Mouse (Mus musculus): ENCODE data around the gene Peak1.

GRCm38 (mm10) chr9:56200200-56200599 is 217.7 kb downstream of the Peak1 start:
- TF ChIP-seq CTCF (conservative IDR thresholded peaks at IDR 0.05 in 1 of 2, IDR thresholded peaks at IDR 0.05 in 1 of 2; ENCODE audit: low read depth in 2 of 2, low read length in 2 of 2) (no peak; a peak in 1 of 4 replicates), RAD21 (IDR thresholded peaks at IDR 0.05; ENCODE audit: low read depth, low read length) (no peak), NELFE (IDR thresholded peaks at IDR 0.05; ENCODE audit: low read depth, low read length) (no peak), ZKSCAN1 (IDR thresholded peaks at IDR 0.05; ENCODE audit: borderline replicate concordance, low read depth, low read length) (no peak)

All from CH12.LX (cell line).